15 mouse cellular contexts compared by ENCODE assay signal in genomic region chr15:6371486-6371885, GRCm38 (mm10).
"Had no signal": no experiment of that assay in that cellular context is flagged by ENCODE, and none has a peak within 500 bp of the region (broad histone marks: within the 10 kb centered on the region; RNA-seq: fewer than 3 reads in every experiment).

No protein-coding gene starts in this region.

- H3K4me2 ChIP-seq: neural tube, embryonic 15.5 days; stomach, embryonic 15.5 days had no signal

- DNase-seq: retina, postnatal 1 day; right cerebral cortex, adult 18-20 months; right cerebral cortex, postnatal 14 days; right cerebral cortex, postnatal 25 days; right cerebral cortex, postnatal 4 days; spleen, adult 18-20 months; thymus, adult 18-20 months; thymus, adult 2 months; thymus, postnatal 14 days; thymus, postnatal 25 days; thymus, postnatal 36 days; thymus, postnatal 4 days had no signal

- H3K27me3 ChIP-seq: neural tube, embryonic 15.5 days; stomach, embryonic 15.5 days had no signal

- H3K36me3 ChIP-seq: neural tube, embryonic 15.5 days; stomach, embryonic 15.5 days had no signal

- H3K27ac ChIP-seq: neural tube, embryonic 15.5 days; stomach, embryonic 15.5 days; stomach, postnatal 0 days had no signal

- H3K4me3 ChIP-seq: neural tube, embryonic 15.5 days; stomach, embryonic 15.5 days had no signal

- H3K4me1 ChIP-seq: neural tube, embryonic 15.5 days; stomach, embryonic 15.5 days had no signal

- H3K9me3 ChIP-seq: neural tube, embryonic 15.5 days; stomach, embryonic 15.5 days had no signal

- H3K9ac ChIP-seq: neural tube, embryonic 15.5 days; stomach, embryonic 15.5 days had no signal
